Mouse (Mus musculus) right cerebral cortex, adult 18-20 months (tissue): Measurements from ENCODE around the gene Blvra.
"Not testable (repeated sequence)": the region's sequence is repeated elsewhere in the genome, so short reads cannot be mapped to it uniquely, and the experiment has no call there.

Source experiments
- DNase-seq: peaks from one replicate; pipeline ENCODE4 v3.0.0; 2022; ENCODE audit warnings: mixed read lengths

The Blvra gene

GRCm38 (mm10) chr2:127070435-127070841, at the start of gene Blvra:
Blvra (plus strand) TSS chr2:127070665.
- DNase-seq: peak; percentile 91

GRCm38 (mm10) chr2:127035006-127035605, 35.4 kb upstream of the Blvra start:
- peak; percentile 71 for DNase-seq

- DNase-seq: no peak
These were observed 33.2 kb upstream of the Blvra start for GRCm38 (mm10) chr2:127037299-127037698.

- no peak for DNase-seq
These were observed 9.0 kb upstream of the Blvra start for GRCm38 (mm10) chr2:127061471-127061870.

GRCm38 (mm10) chr2:127068806-127069205, 1.7 kb upstream of the Blvra start:
- no peak for DNase-seq

- no peak for DNase-seq
These were observed 557 bp upstream of the Blvra start for GRCm38 (mm10) chr2:127069781-127070434.

GRCm38 (mm10) chr2:127070879-127071278, 414 bp downstream of the Blvra start:
- DNase-seq: no peak

GRCm38 (mm10) chr2:127074116-127074515, 3.7 kb downstream of the Blvra start:
- no peak for DNase-seq

- DNase-seq: no peak
These were observed 7.1 kb downstream of the Blvra start for GRCm38 (mm10) chr2:127077611-127078010.

GRCm38 (mm10) chr2:127079066-127079465, 8.6 kb downstream of the Blvra start:
- not testable (repeated sequence) for DNase-seq

GRCm38 (mm10) chr2:127079881-127080590, 9.6 kb downstream of the Blvra start:
- DNase-seq: no peak

- no peak for DNase-seq
These were observed 10.2 kb downstream of the Blvra start for GRCm38 (mm10) chr2:127080591-127081218.

GRCm38 (mm10) chr2:127086235-127086634, 15.8 kb downstream of the Blvra start:
- DNase-seq: no peak

- DNase-seq: not testable (repeated sequence)
These were observed 19.7 kb downstream of the Blvra start for GRCm38 (mm10) chr2:127090151-127090550.

GRCm38 (mm10) chr2:127092000-127092399, 21.5 kb downstream of the Blvra start:
- no peak for DNase-seq

GRCm38 (mm10) chr2:127108986-127109385, 38.5 kb downstream of the Blvra start:
- no peak for DNase-seq

- no peak for DNase-seq
These were observed 51.2 kb downstream of the Blvra start for GRCm38 (mm10) chr2:127121591-127122235.

GRCm38 (mm10) chr2:127128926-127129325, 58.5 kb downstream of the Blvra start:
- DNase-seq: no peak

- DNase-seq: no peak
These were observed 60.9 kb downstream of the Blvra start for GRCm38 (mm10) chr2:127131353-127131752.

- peak; percentile 90 for DNase-seq
These were observed 63.4 kb downstream of the Blvra start, which contains the start of gene Ncaph for GRCm38 (mm10) chr2:127133621-127134461. Ncaph (minus strand) TSS chr2:127133954.

GRCm38 (mm10) chr2:127135255-127135654, 64.8 kb downstream of the Blvra start:
- DNase-seq: not testable (repeated sequence)

GRCm38 (mm10) chr2:127136979-127137378, 66.5 kb downstream of the Blvra start:
- DNase-seq: no peak
